Mouse (Mus musculus) MEL (cell line): ENCODE results near the gene Eif4ebp2. TPM values are rescaled to one million over a fixed set of nuclear protein-coding genes. Genes with fewer than 3 reads are reported as not detected.

Experiments
- DNase-seq: peaks from one replicate; pipeline ENCODE4 v3.0.0; 2011; ENCODE audit warnings: low read depth, low spot score
- H3K27ac ChIP-seq: 2 replicates; pipeline ENCODE4 v1.5.1; 2012; ENCODE audit warnings: low read depth, mild to moderate bottlenecking, control low read depth, low read length, moderate library complexity; ENCODE audit not compliant: control insufficient read depth
- H3K27me3 ChIP-seq, 2 experiments: fragments of 150-350 bp in 1 of 2; sonication (generic) in 1 of 2; 2 replicates each; pipeline ENCODE4 v1.6.1; 2012; ENCODE audit warnings: low read length in 2 of 2, mild to moderate bottlenecking in 2 of 2, improper control_type of control experiment in 1 of 2, moderate library complexity in 1 of 2; ENCODE audit not compliant: insufficient read depth in 2 of 2, control insufficient read depth in 1 of 2
- H3K36me3 ChIP-seq, 2 experiments: 2 replicates each; pipeline ENCODE4 v1.6.1; 2012 to 2014; ENCODE audit warnings: low read length in 2 of 2, improper control_type of control experiment in 1 of 2, inconsistent platforms in 1 of 2, mild to moderate bottlenecking in 1 of 2; ENCODE audit not compliant: insufficient read depth in 2 of 2, control insufficient read depth in 1 of 2
- H3K4me1 ChIP-seq, 2 experiments: fragments of 150-350 bp in 1 of 2; sonication (generic) in 1 of 2; 2 replicates each; pipeline ENCODE4 v1.6.1; 2012; ENCODE audit warnings: low read length in 2 of 2, improper control_type of control experiment in 1 of 2, mild to moderate bottlenecking in 1 of 2; ENCODE audit not compliant: insufficient read depth in 2 of 2, control insufficient read depth in 1 of 2
- H3K4me3 ChIP-seq, 2 experiments: fragments of 150-350 bp in 1 of 2; sonication (generic) in 1 of 2; 2 replicates each; pipeline ENCODE4 v1.5.1; 2012; ENCODE audit warnings: low read depth in 2 of 2, low read length in 2 of 2, mild to moderate bottlenecking in 2 of 2, moderate library complexity in 2 of 2, control low read depth in 1 of 2, improper control_type of control experiment in 1 of 2; ENCODE audit not compliant: control insufficient read depth in 1 of 2, insufficient read depth in 1 of 2
- H3K79me2 ChIP-seq: 2 replicates; pipeline ENCODE4 v1.6.1; 2012; ENCODE audit warnings: mild to moderate bottlenecking, low read length, moderate library complexity; ENCODE audit not compliant: control insufficient read depth, poor library complexity, insufficient read depth
- H3K9ac ChIP-seq: 2 replicates; pipeline ENCODE4 v1.6.1; 2012; ENCODE audit warnings: low read depth, mild to moderate bottlenecking, control low read depth, low read length, moderate library complexity; ENCODE audit not compliant: control insufficient read depth, poor library complexity, severe bottlenecking
- H3K9me3 ChIP-seq: fragments of 150-350 bp; sonication (generic); replicated peaks from 2 replicates; pipeline ENCODE4 v1.6.1; 2012; ENCODE audit warnings: mild to moderate bottlenecking, low read length, improper control_type of control experiment, moderate library complexity; ENCODE audit not compliant: insufficient read depth
- CTCF ChIP-seq, 3 experiments: IDR thresholded peaks in 2 of 3; conservative IDR thresholded peaks in 1 of 3; 2 replicates each; pipeline ENCODE4 v1.5.1; 2011 to 2012; ENCODE audit warnings: low read length in 3 of 3, low read depth in 2 of 3, mild to moderate bottlenecking in 2 of 3, improper control_type of control experiment in 1 of 3, inconsistent platforms in 1 of 3, mixed read lengths in 1 of 3, moderate library complexity in 1 of 3; ENCODE audit not compliant: control insufficient read depth in 1 of 3, insufficient read depth in 1 of 3, poor library complexity in 1 of 3, severe bottlenecking in 1 of 3
- EP300 ChIP-seq, 2 experiments: IDR thresholded peaks; 2 replicates each; pipeline ENCODE4 v1.6.1; 2011; ENCODE audit warnings: improper control_type of control experiment in 2 of 2, low read length in 2 of 2, low read depth in 1 of 2, mild to moderate bottlenecking in 1 of 2
- KAT2A ChIP-seq: conservative IDR thresholded peaks from 2 replicates; pipeline ENCODE4 v1.6.1; 2012; ENCODE audit warnings: low read depth, low read length, improper control_type of control experiment, inconsistent platforms
- MAFK ChIP-seq: IDR thresholded peaks from 2 replicates; pipeline ENCODE4 v1.6.1; 2011; ENCODE audit warnings: low read depth, mild to moderate bottlenecking, low read length, improper control_type of control experiment, borderline replicate concordance
- MXI1 ChIP-seq: IDR thresholded peaks from 2 replicates; pipeline ENCODE4 v1.6.1; 2011; ENCODE audit warnings: mild to moderate bottlenecking, low read depth, low read length, improper control_type of control experiment
- NRF1 ChIP-seq: IDR thresholded peaks from 2 replicates; pipeline ENCODE4 v1.6.1; 2014; ENCODE audit warnings: low read depth, mild to moderate bottlenecking, inconsistent platforms, low read length, improper control_type of control experiment, moderate library complexity; ENCODE audit not compliant: poor library complexity, insufficient read depth, severe bottlenecking
- POLR2AphosphoS2 ChIP-seq: IDR thresholded peaks from 2 replicates; pipeline ENCODE4 v1.6.1; 2011; ENCODE audit warnings: low read length, improper control_type of control experiment
- TBP ChIP-seq: IDR thresholded peaks from 2 replicates; pipeline ENCODE4 v1.8.0; 2011; ENCODE audit warnings: low read depth, low read length, improper control_type of control experiment
- UBTF ChIP-seq: IDR thresholded peaks from 2 replicates; pipeline ENCODE4 v1.6.1; 2012; ENCODE audit warnings: low read depth, mild to moderate bottlenecking, inconsistent platforms, low read length, improper control_type of control experiment, moderate library complexity, borderline replicate concordance; ENCODE audit not compliant: insufficient read depth
- ZKSCAN1 ChIP-seq: IDR thresholded peaks from 2 replicates; pipeline ENCODE4 v1.6.1; 2012; ENCODE audit warnings: low read depth, mild to moderate bottlenecking, inconsistent platforms, low read length, improper control_type of control experiment, moderate library complexity
- ZNF384 ChIP-seq: IDR thresholded peaks from 2 replicates; pipeline ENCODE4 v1.6.1; 2012; ENCODE audit warnings: low read depth, mild to moderate bottlenecking, inconsistent platforms, low read length, improper control_type of control experiment
- polyA plus RNA-seq, 2 experiments: library from polyadenylated mRNA; stranded (reverse) in 1 of 2; unstranded in 1 of 2; fragments of >175 nt in 1 of 2; fragments of >200 nt in 1 of 2; gene quantifications; 2 replicates each; pipeline versions ENCODE4 v1.2.1 to v1.2.4; 2012; ENCODE audit warnings: low replicate concordance in 2 of 2, low read depth in 1 of 2; ENCODE audit not compliant: insufficient read length in 2 of 2, insufficient read depth in 1 of 2, missing spikeins in 1 of 2
- total RNA-seq: library from RNA; depleted of rRNA; stranded (reverse); fragments of 300-350 nt; gene quantifications from 2 replicates; pipeline ENCODE4 v1.2.3, GENCODE M21; 2012

Eif4ebp2 gene
- total and polyA plus RNA-seq, 3 experiments, result 17.1 to 186 (median 52.9) TPM

- Histone ChIP-seq H3K36me3 (peaks cover 0 to 10% of the 10 kb centered on the region in 2 experiments; a peak in 2 of 4 replicates), H3K9ac (no peak overlapping the region), H3K9me3 (no peaks in the 10 kb centered on the region), H3K79me2 (no peaks in the 10 kb centered on the region), H3K4me1 (no peaks in the 10 kb centered on the region), H3K27ac (no peak overlapping the region), H3K4me3 (no peak overlapping the region), H3K27me3 (no peaks in the 10 kb centered on the region)
- TF ChIP-seq NRF1, result no peak
- peak; percentile 66; the same call in 1 of the 2 replicates for TF ChIP-seq ZKSCAN1
- DNase-seq, result no peak
Observed at GRCm38 (mm10) chr10:61429043-61429442, 23.4 kb downstream of the Eif4ebp2 start.

GRCm38 (mm10) chr10:61428416-61428815, 24.0 kb downstream of the Eif4ebp2 start:
- no peak overlapping the region for H3K27ac ChIP-seq
- no peaks in the 10 kb centered on the region for H3K4me1 ChIP-seq
- H3K36me3 ChIP-seq, result peaks cover 0 to 6% of the 10 kb centered on the region in 2 experiments; a peak in 2 of 4 replicates
- no peak for DNase-seq
- H3K27me3 ChIP-seq, result no peaks in the 10 kb centered on the region
- no peaks in the 10 kb centered on the region for H3K9me3 ChIP-seq
- no peak overlapping the region for H3K9ac ChIP-seq
- no peaks in the 10 kb centered on the region for H3K79me2 ChIP-seq
- no peak overlapping the region for H3K4me3 ChIP-seq
- no peak for TF ChIP-seq MXI1
- TF ChIP-seq TBP, result no peak
- TF ChIP-seq POLR2AphosphoS2, result peak; percentile 47; the same call in 1 of the 2 replicates
- TF ChIP-seq KAT2A, result no peak
- no peak for TF ChIP-seq CTCF (IDR thresholded peaks at IDR 0.05 in 2 of 3, conservative IDR thresholded peaks at IDR 0.05 in 1 of 3; ENCODE audit: control insufficient read depth in 1 of 3, insufficient read depth in 1 of 3, low read depth in 2 of 3, low read length in 3 of 3, poor library complexity in 1 of 3, severe bottlenecking in 1 of 3)

GRCm38 (mm10) chr10:61427951-61428350, 24.5 kb downstream of the Eif4ebp2 start:
- TF ChIP-seq POLR2AphosphoS2 (no peak), ZNF384 (peak; percentile 51)
- H3K79me2 ChIP-seq, result no peaks in the 10 kb centered on the region
- H3K4me1 ChIP-seq, result no peaks in the 10 kb centered on the region
- H3K9me3 ChIP-seq, result no peaks in the 10 kb centered on the region
- peak; percentile 37 for DNase-seq
- peaks cover 0 to 4% of the 10 kb centered on the region in 2 experiments; a peak in 1 of 4 replicates for H3K36me3 ChIP-seq
- H3K27ac ChIP-seq, result no peak overlapping the region
- no peaks in the 10 kb centered on the region for H3K27me3 ChIP-seq
- H3K9ac ChIP-seq, result no peak overlapping the region
- no peak overlapping the region for H3K4me3 ChIP-seq

GRCm38 (mm10) chr10:61426251-61426757, 26.2 kb downstream of the Eif4ebp2 start:
- no peak for TF ChIP-seq UBTF
- no peak for TF ChIP-seq MAFK
- TF ChIP-seq KAT2A, result no peak
- no peak for TF ChIP-seq EP300 (IDR thresholded peaks at IDR 0.05; ENCODE audit: low read depth in 1 of 2, low read length in 2 of 2)
- no peak for TF ChIP-seq POLR2AphosphoS2
- H3K79me2 ChIP-seq, result no peaks in the 10 kb centered on the region
- H3K27me3 ChIP-seq, result no peaks in the 10 kb centered on the region
- no peak overlapping the region for H3K27ac ChIP-seq
- H3K4me3 ChIP-seq, result no peak overlapping the region
- H3K36me3 ChIP-seq, result peaks cover 0 to 2% of the 10 kb centered on the region in 2 experiments; a peak in 1 of 4 replicates
- no peaks in the 10 kb centered on the region for H3K9me3 ChIP-seq
- no peaks in the 10 kb centered on the region for H3K4me1 ChIP-seq
- no peak overlapping the region for H3K9ac ChIP-seq
- DNase-seq, result no peak
